Mouse (Mus musculus) embryonic fibroblast, embryonic 13.5 days (primary cell): Measurements from ENCODE around the gene Atf3. TPM values are rescaled to one million over a fixed set of nuclear protein-coding genes. Genes with fewer than 3 reads are reported as not detected.

Source experiments
- H3K27ac ChIP-seq: 2 replicates; pipeline ENCODE4 v1.5.1; 2012; ENCODE audit warnings: low read length, control low read depth, inconsistent platforms; ENCODE audit not compliant: insufficient read depth
- H3K4me1 ChIP-seq: 2 replicates; pipeline ENCODE4 v1.6.1; 2011; ENCODE audit warnings: low read length; ENCODE audit not compliant: control insufficient read depth, insufficient read depth
- H3K4me3 ChIP-seq: 2 replicates; pipeline ENCODE4 v1.5.1; 2011; ENCODE audit warnings: mild to moderate bottlenecking, control low read depth, low read length; ENCODE audit not compliant: insufficient read depth
- CTCF ChIP-seq: IDR thresholded peaks from 2 replicates; pipeline ENCODE4 v1.5.1; 2011; ENCODE audit warnings: mild to moderate bottlenecking, control low read depth, low read length, moderate library complexity, borderline replicate concordance; ENCODE audit not compliant: insufficient read depth
- POLR2A ChIP-seq: IDR thresholded peaks from 2 replicates; pipeline ENCODE4 v1.6.1; 2011; ENCODE audit warnings: low read depth, mild to moderate bottlenecking, control low read depth, low read length, moderate library complexity
- polyA plus RNA-seq: library from polyadenylated mRNA; stranded (reverse); fragments of >200 nt; gene quantifications from 2 replicates; pipeline ENCODE4 v1.2.4, GENCODE M21; 2011; ENCODE audit warnings: low read depth; ENCODE audit not compliant: missing spikeins, insufficient read length

The Atf3 gene
- polyA plus RNA-seq, 1 experiment, result 6.3 TPM

- TF ChIP-seq POLR2A, result no peak
Observed at GRCm38 (mm10) chr1:191256134-191256533, 38.3 kb upstream of the Atf3 start.

GRCm38 (mm10) chr1:191254448-191254847, 36.6 kb upstream of the Atf3 start:
- Histone ChIP-seq H3K4me3 (no peak overlapping the region), H3K27ac (no peak overlapping the region), H3K4me1 (peaks cover 3% of the 10 kb centered on the region; the same call in 1 of the 2 replicates)
- TF ChIP-seq CTCF (no peak), POLR2A (no peak)

More at GRCm38 (mm10) chr1:191256134-191256533, 38.3 kb upstream of the Atf3 start:
- Histone ChIP-seq H3K4me3 (no peak overlapping the region), H3K4me1 (peaks cover 3% of the 10 kb centered on the region; the same call in 1 of the 2 replicates), H3K27ac (no peak overlapping the region)

GRCm38 (mm10) chr1:191253636-191254035, 35.8 kb upstream of the Atf3 start:
- H3K4me3 ChIP-seq, result no peak overlapping the region
- H3K27ac ChIP-seq, result no peak overlapping the region
- no peak for TF ChIP-seq CTCF
- no peak for TF ChIP-seq POLR2A
- H3K4me1 ChIP-seq, result peaks cover 1% of the 10 kb centered on the region; the same call in 1 of the 2 replicates

DNA sequence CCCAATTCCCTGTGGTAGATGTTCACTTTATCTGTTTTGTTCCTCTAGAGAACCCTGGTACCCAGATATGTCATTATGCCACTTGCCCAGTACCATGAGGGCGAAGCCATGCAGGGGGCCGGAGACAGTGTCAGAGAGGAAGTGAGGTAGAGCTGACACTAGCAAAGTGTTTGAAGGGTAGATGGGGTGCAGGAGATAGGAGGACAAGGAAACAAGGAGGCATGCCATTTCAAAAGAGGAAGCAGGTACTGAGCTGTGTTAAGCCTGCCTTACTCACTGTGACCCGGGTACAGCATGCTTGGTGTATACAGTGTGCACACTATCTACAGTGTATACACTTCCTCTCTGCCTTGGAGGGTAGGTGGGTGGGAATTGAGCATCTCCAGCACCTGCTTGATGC, 32.1 kb upstream of the Atf3 start:
- TF ChIP-seq POLR2A, result no peak
- no peak for TF ChIP-seq CTCF
- Histone ChIP-seq H3K4me1 (no peaks in the 10 kb centered on the region; the same call in 1 of the 2 replicates), H3K4me3 (no peak overlapping the region), H3K27ac (no peak overlapping the region)

GRCm38 (mm10) chr1:191248423-191248822, 30.6 kb upstream of the Atf3 start:
- no peak for TF ChIP-seq CTCF
- no peak for TF ChIP-seq POLR2A
- Histone ChIP-seq H3K27ac (no peak overlapping the region), H3K4me3 (no peak overlapping the region), H3K4me1 (no peaks in the 10 kb centered on the region; the same call in 1 of the 2 replicates)

DNA sequence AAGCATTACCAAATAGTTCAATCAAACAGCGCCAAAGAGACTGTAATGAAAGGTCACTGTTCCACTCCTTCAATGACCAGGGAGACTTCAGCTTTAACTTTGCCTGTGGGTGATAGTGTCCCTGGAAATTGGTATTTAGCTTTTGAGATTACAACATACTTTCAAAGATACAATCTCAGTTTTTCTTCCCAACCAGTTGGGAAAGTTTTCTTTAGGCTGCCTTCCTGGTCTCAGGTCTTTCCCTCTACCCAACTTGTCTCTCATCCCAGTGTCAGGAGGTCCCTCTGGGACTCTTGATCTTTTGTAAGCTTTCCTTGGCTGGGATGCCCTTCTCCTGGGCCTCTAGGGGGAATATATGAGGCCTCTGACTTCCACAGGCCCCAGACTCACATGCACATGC, 29.7 kb upstream of the Atf3 start:
- no peaks in the 10 kb centered on the region; the same call in 1 of the 2 replicates for H3K4me1 ChIP-seq
- H3K4me3 ChIP-seq, result no peak overlapping the region
- TF ChIP-seq CTCF (no peak), POLR2A (no peak)
- peak overlapping the region; percentile 81 for H3K27ac ChIP-seq

- Histone ChIP-seq H3K4me1 (no peaks in the 10 kb centered on the region; the same call in 1 of the 2 replicates), H3K27ac (no peak overlapping the region), H3K4me3 (no peak overlapping the region)
- TF ChIP-seq POLR2A (no peak), CTCF (no peak)
Observed at GRCm38 (mm10) chr1:191243855-191244254, 26.0 kb upstream of the Atf3 start.

- Histone ChIP-seq H3K4me3 (no peak overlapping the region), H3K4me1 (no peaks in the 10 kb centered on the region), H3K27ac (no peak overlapping the region)
- TF ChIP-seq POLR2A, result no peak
- no peak for TF ChIP-seq CTCF
Observed at GRCm38 (mm10) chr1:191242065-191242698, 24.3 kb upstream of the Atf3 start.

DNA sequence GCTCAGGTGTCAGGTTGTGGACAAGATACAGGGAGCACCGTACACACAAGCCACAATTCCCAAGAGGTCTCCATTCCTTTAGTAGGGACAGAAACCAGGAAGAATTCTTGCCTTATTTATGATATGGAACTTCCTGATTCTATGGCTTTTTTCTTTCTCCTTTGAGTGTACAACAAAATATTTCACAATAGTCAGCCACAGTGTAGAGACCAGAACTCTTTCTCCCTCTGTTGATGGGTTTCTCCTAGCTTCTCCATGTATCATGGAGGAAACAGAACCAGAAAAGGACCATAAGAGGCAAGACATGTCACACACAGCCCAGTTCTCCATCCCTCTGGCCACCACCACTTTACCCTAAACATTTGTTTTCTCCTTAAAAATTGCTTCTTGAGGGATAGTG, 23.7 kb upstream of the Atf3 start:
- H3K4me1 ChIP-seq, result no peaks in the 10 kb centered on the region
- H3K4me3 ChIP-seq, result no peak overlapping the region
- no peak overlapping the region for H3K27ac ChIP-seq
- TF ChIP-seq CTCF (no peak), POLR2A (no peak)

GRCm38 (mm10) chr1:191239602-191240001, 21.8 kb upstream of the Atf3 start:
- TF ChIP-seq POLR2A, result no peak
- no peak for TF ChIP-seq CTCF
- H3K27ac ChIP-seq, result no peak overlapping the region
- H3K4me1 ChIP-seq, result no peaks in the 10 kb centered on the region
- no peak overlapping the region for H3K4me3 ChIP-seq
